Mouse (Mus musculus) lung, postnatal 36 days (tissue): ENCODE measurements around the gene Ttll11.

Source experiments
- DNase-seq: peaks from one replicate; pipeline ENCODE4 v3.0.0; 2022; ENCODE audit warnings: mixed read lengths

The Ttll11 gene

GRCm38 (mm10) chr2:35849632-35850230 lies 130.0 kb downstream of the Ttll11 start:
- DNase-seq: no peak

GRCm38 (mm10) chr2:35845611-35846504 lies 133.9 kb downstream of the Ttll11 start:
- DNase-seq: no peak

- DNase-seq: peak; percentile 6
These were observed 135.6 kb downstream of the Ttll11 start for GRCm38 (mm10) chr2:35843896-35844690.

- no peak for DNase-seq
These were observed 136.8 kb downstream of the Ttll11 start for GRCm38 (mm10) chr2:35842780-35843474.

GRCm38 (mm10) chr2:35841841-35842420 lies 137.8 kb downstream of the Ttll11 start:
- no peak for DNase-seq

- DNase-seq: peak; percentile 79
These were observed 138.5 kb downstream of the Ttll11 start for GRCm38 (mm10) chr2:35840956-35841816.

GRCm38 (mm10) chr2:35838751-35839479 lies 140.8 kb downstream of the Ttll11 start:
- DNase-seq: no peak

- no peak for DNase-seq
These were observed 145.4 kb downstream of the Ttll11 start for GRCm38 (mm10) chr2:35834198-35834913.

GRCm38 (mm10) chr2:35833546-35833945 lies 146.2 kb downstream of the Ttll11 start:
- DNase-seq: no peak

GRCm38 (mm10) chr2:35832742-35833425 lies 146.8 kb downstream of the Ttll11 start:
- no peak for DNase-seq

GRCm38 (mm10) chr2:35831904-35832581 lies 147.7 kb downstream of the Ttll11 start:
- no peak for DNase-seq

- no peak for DNase-seq
These were observed 148.5 kb downstream of the Ttll11 start for GRCm38 (mm10) chr2:35830966-35831903.

GRCm38 (mm10) chr2:35829136-35829535 lies 150.6 kb downstream of the Ttll11 start:
- DNase-seq: no peak

- DNase-seq: no peak
These were observed 151.8 kb downstream of the Ttll11 start for GRCm38 (mm10) chr2:35827886-35828285.

GRCm38 (mm10) chr2:35825157-35825556 lies 154.6 kb downstream of the Ttll11 start:
- no peak for DNase-seq

GRCm38 (mm10) chr2:35823589-35823988 lies 156.1 kb downstream of the Ttll11 start:
- no peak for DNase-seq

GRCm38 (mm10) chr2:35818883-35819282 lies 160.8 kb downstream of the Ttll11 start:
- DNase-seq: no peak
